Mouse (Mus musculus) lung, postnatal 10 days (tissue): Measurements from ENCODE around the gene Peli3.
A peak's percentile ranks its signal among the peaks of the same experiment; 100 is the strongest.
"Not testable (repeated sequence)": the region's sequence is repeated elsewhere in the genome, so short reads cannot be mapped to it uniquely, and the experiment has no call there.

Source experiments
- DNase-seq: peaks from one replicate; pipeline ENCODE4 v3.0.0; 2021

Peli3 gene

GRCm38 (mm10) chr19:4942551-4943252, at the start of gene Peli3:
TSS of gene Peli3 (minus strand) at chr19:4943127.
- peak; percentile 78 for DNase-seq

GRCm38 (mm10) chr19:4992371-4992770, 49.4 kb upstream of the Peli3 start:
- DNase-seq, result no peak

- DNase-seq, result no peak
Measured at GRCm38 (mm10) chr19:4990716-4991115, 47.8 kb upstream of the Peli3 start.

GRCm38 (mm10) chr19:4990256-4990625, 47.3 kb upstream of the Peli3 start, which contains the start of gene Npas4:
TSS of gene Npas4 (minus strand) at chr19:4990316.
- no peak for DNase-seq

- no peak for DNase-seq
Measured at GRCm38 (mm10) chr19:4989434-4990255, 46.7 kb upstream of the Peli3 start.

- DNase-seq, result peak; percentile 95
Measured at GRCm38 (mm10) chr19:4989013-4989412, 46.1 kb upstream of the Peli3 start.

- DNase-seq, result peak; percentile 46
Measured at GRCm38 (mm10) chr19:4981767-4982166, 38.8 kb upstream of the Peli3 start.

- DNase-seq, result no peak
Measured at GRCm38 (mm10) chr19:4968236-4968635, 25.3 kb upstream of the Peli3 start.

- peak; percentile 96 for DNase-seq
Measured at GRCm38 (mm10) chr19:4961928-4962601, 19.1 kb upstream of the Peli3 start, which contains the start of gene Mrpl11. TSS of gene Mrpl11 (plus strand) at chr19:4962147.

- DNase-seq, result not testable (repeated sequence)
Measured at GRCm38 (mm10) chr19:4948641-4949040, 5.7 kb upstream of the Peli3 start.

GRCm38 (mm10) chr19:4945540-4945939, 2.6 kb upstream of the Peli3 start:
- no peak for DNase-seq

- peak; percentile 71 for DNase-seq
Measured at GRCm38 (mm10) chr19:4943253-4943588, 294 bp upstream of the Peli3 start.

GRCm38 (mm10) chr19:4937444-4938310, 5.2 kb downstream of the Peli3 start:
- DNase-seq, result peak; percentile 13

- DNase-seq, result no peak
Measured at GRCm38 (mm10) chr19:4936896-4937295, 6.0 kb downstream of the Peli3 start.

GRCm38 (mm10) chr19:4928781-4929180, 14.1 kb downstream of the Peli3 start:
- DNase-seq, result peak; percentile 32

- DNase-seq, result peak; percentile 100
Measured at GRCm38 (mm10) chr19:4927904-4928531, 14.9 kb downstream of the Peli3 start, which contains the start of gene Dpp3. TSS of gene Dpp3 (minus strand) at chr19:4928287.

GRCm38 (mm10) chr19:4925121-4925860, 17.6 kb downstream of the Peli3 start:
- DNase-seq, result no peak

GRCm38 (mm10) chr19:4919652-4920051, 23.3 kb downstream of the Peli3 start:
- DNase-seq, result no peak

GRCm38 (mm10) chr19:4916827-4917226, 26.1 kb downstream of the Peli3 start:
- DNase-seq, result no peak

GRCm38 (mm10) chr19:4915924-4916603, 26.9 kb downstream of the Peli3 start:
- no peak for DNase-seq

- DNase-seq, result no peak
Measured at GRCm38 (mm10) chr19:4909376-4909775, 33.6 kb downstream of the Peli3 start.
